8 mouse cellular contexts compared by ENCODE assay signal in genomic region chr11:94473707-94474543, GRCm38 (mm10). TPM values are rescaled to one million over a fixed set of nuclear protein-coding genes. Genes with fewer than 3 reads are reported as not detected.
DNase-seq lines count a peak whose midpoint lies in the region; ATAC-seq lines count a peak whose summit lies in the region.

Cacna1g (minus strand) TSS chr11:94474198.

- H3K36me3 ChIP-seq in embryonic facial prominence, embryonic 11.5 days (replicated peaks; ENCODE audit: control insufficient read depth, insufficient read depth, low read depth, low read length), result no peaks in the 10 kb centered on the region
- no peaks in the 10 kb centered on the region for H3K36me3 ChIP-seq in intestine, embryonic 16.5 days (ENCODE audit: control insufficient read depth, insufficient read depth, low read length)

- intact Hi-C loops in left cerebral cortex, postnatal 25 days (cut with DNase I), result loop anchor here (2.0 to 5.0 kb wide), 2 partner anchors 49 to 147 kb away; partner anchors contain the start of gene Ankrd40

- ATAC-seq in embryonic facial prominence, embryonic 11.5 days (replicated peaks; ENCODE audit: insufficient number of reproducible peaks, low FRiP score, low TSS enrichment, low read depth), result peak; percentile 82
- ATAC-seq in intestine, embryonic 16.5 days, result peak; percentile 94

- H3K27me3 ChIP-seq in embryonic facial prominence, embryonic 11.5 days (ENCODE audit: control insufficient read depth, insufficient read depth, low read length), result peaks cover 9% of the 10 kb centered on the region
- peaks cover 35% of the 10 kb centered on the region for H3K27me3 ChIP-seq in intestine, embryonic 16.5 days (replicated peaks; ENCODE audit: control insufficient read depth, insufficient read depth, low read length)

- DNase-seq in adrenal gland, postnatal 25 days, result peak; percentile 92
- DNase-seq in embryonic facial prominence, embryonic 11.5 days (ENCODE audit: low spot score), result peak; percentile 95
- DNase-seq in gonadal fat pad, adult 2 months (ENCODE audit: low read depth), result no peak
- DNase-seq in left cerebral cortex, postnatal 25 days (ENCODE audit: low spot score in 2 of 2), result peak; percentile 86 to 95
- peak; percentile 86 for DNase-seq in mesoderm, embryonic 11.5 days (ENCODE audit: low read depth, low spot score)
- peak; percentile 84 for DNase-seq in right cerebral cortex, postnatal 4 days
- peak; percentile 83 for DNase-seq in yolk sac, embryonic 10.5 days (ENCODE audit: low spot score)

- H3K4me1 ChIP-seq in embryonic facial prominence, embryonic 11.5 days (ENCODE audit: control insufficient read depth, insufficient read depth, low read length), result peaks cover 6% of the 10 kb centered on the region
- H3K4me1 ChIP-seq in intestine, embryonic 16.5 days (ENCODE audit: control insufficient read depth, insufficient read depth, low read length), result peaks cover 34% of the 10 kb centered on the region

- H3K9ac ChIP-seq in embryonic facial prominence, embryonic 11.5 days (replicated peaks; ENCODE audit: low read length), result peak within 1 kb of the TSS; percentile 77
- H3K9ac ChIP-seq in intestine, embryonic 16.5 days (ENCODE audit: low read depth, low read length), result peak within 1 kb of the TSS; percentile 84

- H3K4me3 ChIP-seq in embryonic facial prominence, embryonic 11.5 days (ENCODE audit: low read depth, low read length), result peak within 1 kb of the TSS; percentile 62
- peak within 1 kb of the TSS; percentile 73 for H3K4me3 ChIP-seq in intestine, embryonic 16.5 days (ENCODE audit: low read length)

- peak within 1 kb of the TSS; percentile 92 for H3K27ac ChIP-seq in embryonic facial prominence, embryonic 11.5 days (replicated peaks; ENCODE audit: low read depth, low read length)
- H3K27ac ChIP-seq in intestine, embryonic 16.5 days (ENCODE audit: low read length), result peak within 1 kb of the TSS; percentile 82

- WGBS in embryonic facial prominence, embryonic 11.5 days, result under 1% methylated on average over 27 of the region's 71 CpGs
- under 1% methylated on average over 54 of the region's 71 CpGs for WGBS in intestine, embryonic 16.5 days

- H3K4me2 ChIP-seq in embryonic facial prominence, embryonic 11.5 days (ENCODE audit: low read depth, low read length), result peak within 1 kb of the TSS; percentile 61
- H3K4me2 ChIP-seq in intestine, embryonic 16.5 days (ENCODE audit: low read depth, low read length), result peak within 1 kb of the TSS; percentile 97

- no peaks in the 10 kb centered on the region for H3K9me3 ChIP-seq in embryonic facial prominence, embryonic 11.5 days (replicated peaks; ENCODE audit: control insufficient read depth, low read length)
- H3K9me3 ChIP-seq in intestine, embryonic 16.5 days (ENCODE audit: control insufficient read depth, low read length), result no peaks in the 10 kb centered on the region

RNA-seq across cellular contexts. Expression of gene Cacna1g, which starts in this region (rescaled TPM):
- total RNA-seq in adrenal gland, postnatal 25 days (2021), result 0.24 and 1.0 TPM in 2 replicates
- 10.9 and 14.1 TPM in 2 replicates for polyA plus RNA-seq in embryonic facial prominence, embryonic 11.5 days (2014; fragmentation: Nextera tagmentation; extraction: Ambion mirVana)
- polyA plus RNA-seq in gonadal fat pad, adult 2 months (2012; rRNA removed), result 12.6 and 15.6 TPM in 2 replicates
- 4.9 and 5.4 TPM in 2 replicates for polyA plus RNA-seq in intestine, embryonic 16.5 days (2015; fragmentation: Nextera tagmentation; extraction: Ambion mirVana)
- total RNA-seq in left cerebral cortex, postnatal 25 days (2021), result 10 to 100 TPM; 83.4 to 92.5 TPM

Comparison
In these comparisons a context has a peak if more than half of its experiments do, and no peak if none do; other contexts are left out.
1. RNA of gene Cacna1g (total RNA-seq): 83.4 to 92.5 TPM in left cerebral cortex, postnatal 25 days; 0.24 to 1.0 TPM in adrenal gland, postnatal 25 days; every median in the first group is over 10 times any median in the second.